26 mouse cellular contexts compared by ENCODE assay signal in genomic region chr11:119181861-119182395, GRCm38 (mm10). TPM values are rescaled to one million over a fixed set of nuclear protein-coding genes. Genes with fewer than 3 reads are reported as not detected.
DNase-seq lines count a peak whose midpoint lies in the region; ATAC-seq lines count a peak whose summit lies in the region.
"Had no signal": no experiment of that assay in that cellular context is flagged by ENCODE, and none has a peak within 500 bp of the region (broad histone marks: within the 10 kb centered on the region; RNA-seq: fewer than 3 reads in every experiment).

No protein-coding gene starts in this region.

- peaks cover 57% of the 10 kb centered on the region for H3K4me1 ChIP-seq in forebrain, embryonic 12.5 days
- H3K4me1 ChIP-seq in forebrain, embryonic 16.5 days (replicated peaks; ENCODE audit: control insufficient read depth, insufficient read depth, low read length) = peaks cover 31% of the 10 kb centered on the region
- peaks cover 19% of the 10 kb centered on the region for H3K4me1 ChIP-seq in limb, embryonic 11.5 days (ENCODE audit: control insufficient read depth, insufficient read depth, low read length)
- H3K4me1 ChIP-seq in limb, embryonic 10.5 days = peaks cover 54% of the 10 kb centered on the region
- H3K4me1 ChIP-seq in neural tube, embryonic 13.5 days (replicated peaks) = peaks cover 75% of the 10 kb centered on the region
- H3K4me1 ChIP-seq: megakaryocyte, embryonic 14.5 days had no signal

- H3K9me3 ChIP-seq in forebrain, embryonic 12.5 days = no peaks in the 10 kb centered on the region
- no peaks in the 10 kb centered on the region for H3K9me3 ChIP-seq in forebrain, embryonic 16.5 days (ENCODE audit: control insufficient read depth, low read length)
- H3K9me3 ChIP-seq in limb, embryonic 11.5 days (ENCODE audit: control insufficient read depth, low read length) = no peaks in the 10 kb centered on the region
- no peaks in the 10 kb centered on the region for H3K9me3 ChIP-seq in limb, embryonic 10.5 days (replicated peaks)
- no peaks in the 10 kb centered on the region for H3K9me3 ChIP-seq in neural tube, embryonic 13.5 days
- H3K9me3 ChIP-seq: heart, embryonic 13.5 days; liver, embryonic 12.5 days; neural tube, embryonic 15.5 days had no signal

- 83% methylated on average over 12 of the region's 12 CpGs for WGBS in forebrain, embryonic 12.5 days
- 73% methylated on average over 12 of the region's 12 CpGs for WGBS in forebrain, embryonic 16.5 days
- WGBS in limb, embryonic 11.5 days = 88% methylated on average over 12 of the region's 12 CpGs
- 89% methylated on average over 12 of the region's 12 CpGs for WGBS in limb, embryonic 10.5 days
- WGBS in neural tube, embryonic 13.5 days = 78% methylated on average over 12 of the region's 12 CpGs

- H3K4me2 ChIP-seq in forebrain, embryonic 12.5 days = no peak overlapping the region
- no peak overlapping the region for H3K4me2 ChIP-seq in forebrain, embryonic 16.5 days (ENCODE audit: low read length)
- H3K4me2 ChIP-seq in limb, embryonic 11.5 days (ENCODE audit: low read depth, severe bottlenecking) = peak overlapping the region; percentile 2; the same call in 1 of the 2 replicates
- H3K4me2 ChIP-seq in neural tube, embryonic 13.5 days = no peak overlapping the region
- H3K4me2 ChIP-seq: heart, embryonic 13.5 days; limb, embryonic 12.5 days; liver, embryonic 12.5 days; neural tube, embryonic 15.5 days had no signal

- no peak overlapping the region for H3K4me3 ChIP-seq in forebrain, embryonic 12.5 days (replicated peaks)
- no peak overlapping the region for H3K4me3 ChIP-seq in forebrain, embryonic 16.5 days (replicated peaks; ENCODE audit: low read length)
- H3K4me3 ChIP-seq in limb, embryonic 11.5 days (ENCODE audit: low read depth, low read length) = no peak overlapping the region
- no peak overlapping the region for H3K4me3 ChIP-seq in limb, embryonic 10.5 days
- H3K4me3 ChIP-seq in neural tube, embryonic 13.5 days = no peak overlapping the region
- H3K4me3 ChIP-seq: heart, embryonic 13.5 days; limb, embryonic 12.5 days; liver, embryonic 12.5 days; megakaryocyte, embryonic 14.5 days; neural tube, embryonic 15.5 days had no signal

- H3K27me3 ChIP-seq in forebrain, embryonic 12.5 days = no peaks in the 10 kb centered on the region
- H3K27me3 ChIP-seq in forebrain, embryonic 16.5 days (replicated peaks; ENCODE audit: control insufficient read depth, insufficient read depth, low read length) = no peaks in the 10 kb centered on the region
- H3K27me3 ChIP-seq in limb, embryonic 11.5 days (ENCODE audit: control insufficient read depth, insufficient read depth, low read length) = no peaks in the 10 kb centered on the region
- no peaks in the 10 kb centered on the region for H3K27me3 ChIP-seq in limb, embryonic 10.5 days (ENCODE audit: low read depth, poor library complexity, severe bottlenecking)
- no peaks in the 10 kb centered on the region for H3K27me3 ChIP-seq in neural tube, embryonic 13.5 days
- H3K27me3 ChIP-seq: heart, embryonic 13.5 days; limb, embryonic 12.5 days; liver, embryonic 12.5 days; neural tube, embryonic 15.5 days had no signal

- H3K36me3 ChIP-seq in forebrain, embryonic 12.5 days (replicated peaks) = no peaks in the 10 kb centered on the region; the same call in 1 of the 2 replicates
- H3K36me3 ChIP-seq in forebrain, embryonic 16.5 days (ENCODE audit: control insufficient read depth, insufficient read depth) = no peaks in the 10 kb centered on the region
- H3K36me3 ChIP-seq in limb, embryonic 11.5 days (ENCODE audit: control insufficient read depth, insufficient read depth, low read length) = no peaks in the 10 kb centered on the region; the same call in 1 of the 2 replicates
- peaks cover 27% of the 10 kb centered on the region for H3K36me3 ChIP-seq in limb, embryonic 10.5 days
- H3K36me3 ChIP-seq in neural tube, embryonic 13.5 days = no peaks in the 10 kb centered on the region
- H3K36me3 ChIP-seq: heart, embryonic 13.5 days; liver, embryonic 12.5 days; neural tube, embryonic 15.5 days had no signal

- no peak overlapping the region for H3K9ac ChIP-seq in forebrain, embryonic 12.5 days
- H3K9ac ChIP-seq in forebrain, embryonic 16.5 days (replicated peaks; ENCODE audit: low read depth, low read length) = no peak overlapping the region
- H3K9ac ChIP-seq in limb, embryonic 11.5 days (ENCODE audit: low read length) = no peak overlapping the region
- peak overlapping the region; percentile 34; the same call in 1 of the 2 replicates for H3K9ac ChIP-seq in neural tube, embryonic 13.5 days
- H3K9ac ChIP-seq: forebrain, postnatal 0 days; heart, embryonic 13.5 days; limb, embryonic 12.5 days; liver, embryonic 12.5 days; liver, postnatal 0 days; neural tube, embryonic 15.5 days had no signal

- 0 out of 2 replicates have a peak overlapping the region, but pooled peaks have one; percentile 42 for H3K27ac ChIP-seq in forebrain, embryonic 12.5 days
- H3K27ac ChIP-seq in forebrain, embryonic 16.5 days (ENCODE audit: low read length) = no peak overlapping the region
- no peak overlapping the region for H3K27ac ChIP-seq in limb, embryonic 11.5 days (replicated peaks; ENCODE audit: low read depth, low read length)
- no peak overlapping the region for H3K27ac ChIP-seq in limb, embryonic 10.5 days
- H3K27ac ChIP-seq in neural tube, embryonic 13.5 days (replicated peaks) = peak overlapping the region; percentile 49; the same call in 1 of the 2 replicates
- H3K27ac ChIP-seq: heart, embryonic 13.5 days; limb, embryonic 12.5 days; liver, embryonic 12.5 days had no signal

- DNase-seq in limb, embryonic 11.5 days (ENCODE audit: low spot score) = no peak
- DNase-seq in limb, embryonic 10.5 days (ENCODE audit: low spot score) = no peak
- no peak for DNase-seq in neural tube, embryonic 10.5 days (ENCODE audit: extremely low spot score, low spot score)
- no peak for DNase-seq in thymus, postnatal 4 days
- DNase-seq: adrenal gland, adult 8-10 months; cerebellum, adult 9-10 months; forebrain, postnatal 0 days; heart, postnatal 10 days; kidney, adult 11 months; kidney, postnatal 14 days; layer of hippocampus, adult 9-11 months; liver, postnatal 0 days; lung, postnatal 4 days; retina, postnatal 1 day; right cerebral cortex, postnatal 14 days had no signal

- no peak for ATAC-seq in forebrain, embryonic 12.5 days (ENCODE audit: low FRiP score)
- ATAC-seq in forebrain, embryonic 16.5 days = no peak
- ATAC-seq in limb, embryonic 11.5 days (ENCODE audit: insufficient number of reproducible peaks, low FRiP score, low TSS enrichment, low read depth) = no peak
- no peak for ATAC-seq in neural tube, embryonic 13.5 days (ENCODE audit: low read depth)
- ATAC-seq: CD4-positive, CD25-positive, alpha-beta regulatory T cell, adult 4 months; inflammation-experienced regulatory T-cells, adult 6 months; liver, embryonic 12.5 days; liver, postnatal 0 days; lung, postnatal 0 days had no signal

RNA-seq across cellular contexts. Expression of gene Tbc1d16, which starts 46.4 kb away (rescaled TPM):
- 28.0 and 28.1 TPM in 2 replicates for polyA plus RNA-seq in forebrain, embryonic 12.5 days (2016; fragmentation: Nextera tagmentation; extraction: Ambion mirVana)
- polyA plus RNA-seq in forebrain, embryonic 16.5 days (2015; fragmentation: Nextera tagmentation; extraction: Ambion mirVana) = 52.3 and 54.6 TPM in 2 replicates
- 10.8 TPM in 2 replicates for polyA plus RNA-seq in limb, embryonic 11.5 days (2014; fragmentation: Nextera tagmentation; extraction: Ambion mirVana)
- 19.6 and 20.2 TPM in 2 replicates for polyA plus RNA-seq in limb, embryonic 10.5 days (2016; fragmentation: Nextera tagmentation; extraction: Ambion mirVana)
- 49.0 and 50.8 TPM in 2 replicates for polyA plus RNA-seq in neural tube, embryonic 13.5 days (2015; fragmentation: Nextera tagmentation; extraction: Ambion mirVana)

RNA-seq across cellular contexts. Expression of gene Ccdc40, which starts 46.4 kb away (rescaled TPM):
- 20.7 TPM in 2 replicates for polyA plus RNA-seq in forebrain, embryonic 12.5 days (2016; fragmentation: Nextera tagmentation; extraction: Ambion mirVana)
- polyA plus RNA-seq in forebrain, embryonic 16.5 days (2015; fragmentation: Nextera tagmentation; extraction: Ambion mirVana) = 11.5 and 14.1 TPM in 2 replicates
- 8.9 and 10.8 TPM in 2 replicates for polyA plus RNA-seq in limb, embryonic 11.5 days (2014; fragmentation: Nextera tagmentation; extraction: Ambion mirVana)
- polyA plus RNA-seq in limb, embryonic 10.5 days (2016; fragmentation: Nextera tagmentation; extraction: Ambion mirVana) = 9.8 and 12.8 TPM in 2 replicates
- polyA plus RNA-seq in neural tube, embryonic 13.5 days (2015; fragmentation: Nextera tagmentation; extraction: Ambion mirVana) = 15.7 and 15.8 TPM in 2 replicates

Comparison
In these comparisons a context has a peak if more than half of its experiments do, and no peak if none do; other contexts are left out.
1. H3K27ac ChIP-seq: peak in forebrain, embryonic 12.5 days (single experiment) and neural tube, embryonic 13.5 days (single experiment); none in forebrain, embryonic 16.5 days (single experiment), limb, embryonic 11.5 days (single experiment) and limb, embryonic 10.5 days (single experiment).